Mouse (Mus musculus): ENCODE results near the gene Slc12a9. TPM values are rescaled to one million over a fixed set of nuclear protein-coding genes. Genes with fewer than 3 reads are reported as not detected.

The Slc12a9 gene
- polyA plus RNA-seq, 1 experiment from 2014 or later: 6.5 TPM

- H3K9me3 ChIP-seq (ENCODE audit: control insufficient read depth, low read length): no peaks in the 10 kb centered on the region
- 44% methylated on average over 4 of the region's 4 CpGs for WGBS
- H3K27ac ChIP-seq (replicated peaks): no peak overlapping the region
- no peak overlapping the region for H3K4me2 ChIP-seq (replicated peaks; ENCODE audit: low read depth)
- H3K27me3 ChIP-seq (ENCODE audit: control insufficient read depth, insufficient read depth, low read length): no peaks in the 10 kb centered on the region
- peaks cover 24% of the 10 kb centered on the region for H3K36me3 ChIP-seq (ENCODE audit: control insufficient read depth, insufficient read depth, low read length)
- peak overlapping the region; percentile 13; the same call in 1 of the 2 replicates for H3K9ac ChIP-seq (ENCODE audit: low read length)
- DNase-seq (ENCODE audit: low spot score) (no peak), ATAC-seq (ENCODE audit: low FRiP score, low TSS enrichment) (no peak)
- H3K4me3 ChIP-seq (ENCODE audit: low read depth, low read length): no peak overlapping the region
- no peak for TF ChIP-seq CTCF (IDR thresholded peaks at IDR 0.05; ENCODE audit: low read depth)
- TF ChIP-seq EP300 (optimal IDR thresholded peaks at IDR 0.05): no peak
- H3K4me1 ChIP-seq (replicated peaks; ENCODE audit: control insufficient read depth, insufficient read depth): no peaks in the 10 kb centered on the region; the same call in none of the 2 replicates
Observed at GRCm38 (mm10) chr5:137304816-137305215, 28.6 kb downstream of the Slc12a9 start.

DNA sequence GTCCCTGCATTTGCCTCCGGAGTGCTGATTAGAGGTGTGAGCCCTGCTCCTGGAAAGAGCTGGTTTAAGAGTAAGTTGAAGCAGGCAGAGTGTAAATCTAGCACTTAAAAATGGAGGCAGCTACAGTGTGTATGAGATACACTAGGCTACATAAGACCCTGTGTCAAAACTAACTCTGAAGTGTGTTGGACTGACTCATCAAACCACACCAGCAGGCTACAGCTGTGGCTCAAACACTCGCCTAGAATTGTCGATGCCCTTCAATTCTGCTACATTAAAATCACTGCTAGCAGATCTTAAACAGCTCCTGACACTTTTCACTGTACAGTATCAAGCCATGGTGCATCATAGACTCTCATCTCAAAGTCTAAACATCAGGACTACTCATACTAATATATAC, 29.2 kb downstream of the Slc12a9 start:
- Histone ChIP-seq H3K9ac (ENCODE audit: low read length) (peak overlapping the region; percentile 13; the same call in 1 of the 2 replicates), H3K4me1 (replicated peaks; ENCODE audit: control insufficient read depth, insufficient read depth) (no peaks in the 10 kb centered on the region; the same call in none of the 2 replicates), H3K9me3 (ENCODE audit: control insufficient read depth, low read length) (no peaks in the 10 kb centered on the region), H3K27me3 (ENCODE audit: control insufficient read depth, insufficient read depth, low read length) (no peaks in the 10 kb centered on the region), H3K4me3 (ENCODE audit: low read depth, low read length) (no peak overlapping the region), H3K36me3 (ENCODE audit: control insufficient read depth, insufficient read depth, low read length) (peaks cover 26% of the 10 kb centered on the region), H3K27ac (replicated peaks) (no peak overlapping the region), H3K4me2 (replicated peaks; ENCODE audit: low read depth) (no peak overlapping the region)
- 46% methylated on average over 3 of the region's 3 CpGs for WGBS
- ATAC-seq (ENCODE audit: low FRiP score, low TSS enrichment): no peak
- no peak for DNase-seq (ENCODE audit: low spot score)
- TF ChIP-seq CTCF (IDR thresholded peaks at IDR 0.05; ENCODE audit: low read depth) (no peak), EP300 (optimal IDR thresholded peaks at IDR 0.05) (no peak)

GRCm38 (mm10) chr5:137303609-137304008, 29.8 kb downstream of the Slc12a9 start:
- peaks cover 26% of the 10 kb centered on the region for H3K36me3 ChIP-seq (ENCODE audit: control insufficient read depth, insufficient read depth, low read length)
- WGBS: 72% methylated on average over 4 of the region's 4 CpGs

GRCm38 (mm10) chr5:137301253-137301652, 32.1 kb downstream of the Slc12a9 start:
- Histone ChIP-seq H3K9me3 (ENCODE audit: control insufficient read depth, low read length) (no peaks in the 10 kb centered on the region), H3K27ac (replicated peaks) (no peak overlapping the region), H3K36me3 (ENCODE audit: control insufficient read depth, insufficient read depth, low read length) (peaks cover 43% of the 10 kb centered on the region), H3K9ac (ENCODE audit: low read length) (no peak overlapping the region), H3K4me3 (ENCODE audit: low read depth, low read length) (no peak overlapping the region), H3K4me1 (replicated peaks; ENCODE audit: control insufficient read depth, insufficient read depth) (no peaks in the 10 kb centered on the region; the same call in 1 of the 2 replicates), H3K4me2 (replicated peaks; ENCODE audit: low read depth) (no peak overlapping the region), H3K27me3 (ENCODE audit: control insufficient read depth, insufficient read depth, low read length) (no peaks in the 10 kb centered on the region)
- WGBS: 64% methylated on average over 21 of the region's 21 CpGs
- no peak for TF ChIP-seq EP300 (optimal IDR thresholded peaks at IDR 0.05)
- TF ChIP-seq CTCF (IDR thresholded peaks at IDR 0.05; ENCODE audit: low read depth): no peak
- peak; percentile 35 for ATAC-seq (ENCODE audit: low FRiP score, low TSS enrichment)
- DNase-seq (ENCODE audit: low spot score): peak; percentile 85

More at GRCm38 (mm10) chr5:137303609-137304008, 29.8 kb downstream of the Slc12a9 start:
- Histone ChIP-seq H3K9me3 (ENCODE audit: control insufficient read depth, low read length) (no peaks in the 10 kb centered on the region), H3K4me2 (replicated peaks; ENCODE audit: low read depth) (no peak overlapping the region), H3K4me1 (replicated peaks; ENCODE audit: control insufficient read depth, insufficient read depth) (no peaks in the 10 kb centered on the region; the same call in none of the 2 replicates), H3K4me3 (ENCODE audit: low read depth, low read length) (no peak overlapping the region), H3K27me3 (ENCODE audit: control insufficient read depth, insufficient read depth, low read length) (no peaks in the 10 kb centered on the region), H3K27ac (replicated peaks) (no peak overlapping the region), H3K9ac (ENCODE audit: low read length) (no peak overlapping the region)
- DNase-seq (ENCODE audit: low spot score): no peak
- no peak for ATAC-seq (ENCODE audit: low FRiP score, low TSS enrichment)
- no peak for TF ChIP-seq CTCF (IDR thresholded peaks at IDR 0.05; ENCODE audit: low read depth)

- H3K4me3 ChIP-seq (ENCODE audit: low read depth, low read length): no peak overlapping the region
- H3K27ac ChIP-seq (replicated peaks): no peak overlapping the region
- H3K9me3 ChIP-seq (ENCODE audit: control insufficient read depth, low read length): no peaks in the 10 kb centered on the region
- H3K4me2 ChIP-seq (replicated peaks; ENCODE audit: low read depth): no peak overlapping the region
- peaks cover 48% of the 10 kb centered on the region for H3K36me3 ChIP-seq (ENCODE audit: control insufficient read depth, insufficient read depth, low read length)
- WGBS: 78% methylated on average over 7 of the region's 7 CpGs
- peaks cover 5% of the 10 kb centered on the region; the same call in 1 of the 2 replicates for H3K4me1 ChIP-seq (replicated peaks; ENCODE audit: control insufficient read depth, insufficient read depth)
- ATAC-seq (ENCODE audit: low FRiP score, low TSS enrichment) (no peak), DNase-seq (ENCODE audit: low spot score) (no peak)
- TF ChIP-seq EP300 (optimal IDR thresholded peaks at IDR 0.05) (no peak), CTCF (IDR thresholded peaks at IDR 0.05; ENCODE audit: low read depth) (no peak)
- no peak overlapping the region for H3K9ac ChIP-seq (ENCODE audit: low read length)
- H3K27me3 ChIP-seq (ENCODE audit: control insufficient read depth, insufficient read depth, low read length): no peaks in the 10 kb centered on the region
Observed at GRCm38 (mm10) chr5:137299240-137299639, 34.2 kb downstream of the Slc12a9 start.

GRCm38 (mm10) chr5:137297126-137297525, 36.3 kb downstream of the Slc12a9 start:
- H3K9me3 ChIP-seq (ENCODE audit: control insufficient read depth, low read length): no peaks in the 10 kb centered on the region
- no peak overlapping the region for H3K4me2 ChIP-seq (replicated peaks; ENCODE audit: low read depth)
- 93% methylated on average over 14 of the region's 14 CpGs for WGBS
- peaks cover 44% of the 10 kb centered on the region for H3K36me3 ChIP-seq (ENCODE audit: control insufficient read depth, insufficient read depth, low read length)
- TF ChIP-seq EP300 (optimal IDR thresholded peaks at IDR 0.05) (no peak), CTCF (IDR thresholded peaks at IDR 0.05; ENCODE audit: low read depth) (no peak)
- no peak overlapping the region for H3K4me3 ChIP-seq (ENCODE audit: low read depth, low read length)
- no peak for ATAC-seq (ENCODE audit: low FRiP score, low TSS enrichment)
- H3K27ac ChIP-seq (replicated peaks): no peak overlapping the region
- no peaks in the 10 kb centered on the region for H3K27me3 ChIP-seq (ENCODE audit: control insufficient read depth, insufficient read depth, low read length)
- H3K9ac ChIP-seq (ENCODE audit: low read length): no peak overlapping the region
- peaks cover 7% of the 10 kb centered on the region; the same call in 1 of the 2 replicates for H3K4me1 ChIP-seq (replicated peaks; ENCODE audit: control insufficient read depth, insufficient read depth)
- DNase-seq (ENCODE audit: low spot score): no peak

All from stomach, postnatal 0 days (tissue).